Mouse (Mus musculus) lung, postnatal 10 days (tissue): ENCODE results near the gene B4galnt4.

Experiments
- DNase-seq: peaks from one replicate; pipeline ENCODE4 v3.0.0; 2021

The B4galnt4 gene

DNA sequence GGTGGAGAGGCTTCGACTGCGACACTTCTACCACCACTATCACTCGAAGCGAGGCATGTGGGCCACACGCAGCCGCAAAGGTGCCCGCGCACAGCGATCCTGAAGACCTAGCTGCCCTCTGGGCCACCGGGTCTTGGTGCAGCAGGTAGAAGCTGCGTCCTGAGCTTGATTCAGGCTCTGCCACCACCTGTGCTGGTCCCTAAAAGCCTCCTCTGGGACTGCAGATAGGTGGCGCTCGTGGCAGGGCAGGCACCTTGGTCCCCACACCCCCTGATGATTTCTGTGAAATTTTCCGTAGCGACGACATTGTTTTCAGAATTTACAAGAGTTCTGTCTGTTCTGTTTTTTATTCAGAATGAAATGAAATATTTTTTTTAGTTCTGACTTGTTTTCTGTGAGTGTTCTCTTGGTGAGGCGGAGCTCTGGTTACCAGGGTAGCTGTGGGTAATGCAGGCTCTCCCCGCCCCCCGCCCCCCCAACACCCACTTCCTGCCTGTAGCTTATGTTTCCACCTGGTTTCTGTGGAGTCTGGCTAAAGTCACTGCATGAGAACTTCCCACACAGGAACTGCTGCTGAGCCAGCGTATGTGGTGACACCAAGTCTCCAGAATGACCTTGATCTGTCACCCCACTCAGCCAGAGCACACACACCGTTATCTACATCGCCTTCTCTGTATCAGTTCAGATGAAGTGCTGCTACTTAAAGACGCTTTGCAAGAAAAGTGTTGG is 11.3 kb downstream of the B4galnt4 start:
- peak; percentile 47 for DNase-seq

DNA sequence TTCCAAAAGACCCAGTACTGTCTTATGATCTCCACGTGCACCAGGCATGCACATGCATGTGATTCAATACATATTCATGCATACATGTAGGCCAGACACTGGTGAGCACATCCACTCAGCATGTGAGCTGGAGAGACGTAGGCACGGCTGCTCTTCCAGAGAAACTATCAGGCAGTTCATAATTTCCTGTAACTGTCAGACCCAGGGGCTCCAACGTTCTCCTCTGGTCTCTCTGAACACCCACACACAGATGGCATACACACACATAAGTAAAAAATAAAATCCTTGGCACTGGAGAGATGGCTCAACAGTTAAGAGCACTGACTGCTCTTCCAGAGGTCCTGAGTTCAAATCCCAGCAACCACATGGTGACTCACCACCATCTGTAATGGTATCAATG is 12.9 kb downstream of the B4galnt4 start:
- no peak for DNase-seq

DNA sequence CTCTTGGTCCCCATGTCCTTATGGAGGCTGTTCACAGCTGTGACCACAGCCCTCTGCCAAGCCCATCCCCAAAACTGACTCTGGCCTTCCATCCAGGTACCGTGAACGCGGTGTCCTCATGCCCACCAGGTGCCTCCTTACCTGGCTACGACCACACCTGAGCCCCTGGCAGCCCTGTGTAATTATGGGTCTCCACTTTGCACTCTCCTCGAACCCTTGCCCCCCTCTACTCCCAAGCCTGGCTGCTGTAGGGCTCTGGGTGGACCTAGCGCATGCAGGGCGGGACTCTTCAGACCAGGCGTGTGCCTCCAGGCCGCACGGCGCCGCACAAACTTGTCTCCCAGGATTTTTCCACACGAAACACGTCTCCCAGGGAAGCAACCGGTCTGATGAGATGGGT is 16.9 kb downstream of the B4galnt4 start, which contains the start of gene Pkp3:
Gene Pkp3 (plus strand): TSS at position 378 of the 400 bp plus-strand sequence.
- no peak for DNase-seq

DNA sequence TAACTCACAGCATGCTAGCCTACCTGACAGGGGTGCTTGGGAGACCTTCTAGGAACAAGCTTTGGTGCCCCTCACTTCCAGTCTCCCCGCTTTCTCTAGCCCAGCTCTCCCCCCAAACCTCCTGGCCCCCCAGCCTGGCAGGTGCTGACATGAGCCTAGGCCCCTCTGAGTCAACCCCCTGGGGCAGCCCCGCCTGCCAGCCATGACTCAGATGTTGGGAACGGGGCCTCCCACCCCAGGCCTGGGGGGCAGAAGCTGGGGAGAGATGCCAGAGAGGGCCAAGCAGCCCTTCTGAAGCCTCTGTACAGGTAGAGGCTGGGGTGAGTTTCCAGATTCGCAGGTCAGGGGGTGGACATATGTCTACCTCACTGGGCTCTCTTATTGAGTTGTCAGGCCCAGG is 18.0 kb downstream of the B4galnt4 start:
- no peak for DNase-seq

DNA sequence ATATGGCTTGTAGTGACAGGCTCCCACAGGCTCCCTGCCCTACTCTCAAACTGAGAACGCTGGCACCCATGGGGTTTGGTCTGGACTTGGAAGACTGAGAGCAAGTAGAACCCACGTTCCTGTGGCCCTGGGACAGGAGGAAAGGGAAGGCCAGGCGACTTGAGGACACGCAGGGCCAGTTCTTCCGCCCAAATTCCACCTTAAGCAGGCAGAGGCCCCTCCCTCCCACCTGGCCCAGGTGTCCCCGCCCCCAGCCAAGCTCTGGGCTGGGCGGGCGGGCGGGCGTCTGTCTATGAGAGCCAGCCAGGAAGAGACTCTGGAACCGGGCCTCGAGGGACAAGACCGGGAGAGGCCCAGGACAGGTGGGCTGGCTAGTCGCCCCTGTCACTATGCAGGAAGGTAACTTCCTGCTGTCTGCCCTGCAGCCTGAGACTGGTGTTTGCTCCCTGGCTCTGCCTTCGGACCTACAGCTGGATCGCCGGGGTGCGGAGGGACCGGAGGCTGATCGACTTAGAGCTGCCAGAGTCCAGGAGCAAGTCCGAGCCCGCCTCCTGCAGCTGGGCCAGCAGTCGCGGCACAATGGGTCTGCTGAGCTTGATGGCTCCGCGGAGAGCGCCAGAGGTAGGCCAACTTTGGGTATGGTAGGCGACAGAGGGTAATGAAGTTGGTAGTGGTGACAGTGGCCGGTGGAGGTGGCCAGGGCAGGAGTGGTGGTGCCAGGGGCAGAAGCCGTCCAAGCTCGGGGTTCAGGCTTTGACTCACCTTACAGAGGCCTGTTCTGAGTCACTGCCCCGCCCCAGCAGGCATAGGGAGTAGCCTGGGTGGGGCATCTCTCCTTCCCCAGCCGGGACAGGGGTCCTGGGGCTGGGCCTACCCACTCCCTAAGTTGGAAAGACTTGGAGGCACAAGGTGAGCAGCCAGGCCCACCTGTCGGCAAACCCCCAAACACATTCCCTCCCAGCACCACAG is 18.9 kb downstream of the B4galnt4 start:
- DNase-seq: peak; percentile 61

DNA sequence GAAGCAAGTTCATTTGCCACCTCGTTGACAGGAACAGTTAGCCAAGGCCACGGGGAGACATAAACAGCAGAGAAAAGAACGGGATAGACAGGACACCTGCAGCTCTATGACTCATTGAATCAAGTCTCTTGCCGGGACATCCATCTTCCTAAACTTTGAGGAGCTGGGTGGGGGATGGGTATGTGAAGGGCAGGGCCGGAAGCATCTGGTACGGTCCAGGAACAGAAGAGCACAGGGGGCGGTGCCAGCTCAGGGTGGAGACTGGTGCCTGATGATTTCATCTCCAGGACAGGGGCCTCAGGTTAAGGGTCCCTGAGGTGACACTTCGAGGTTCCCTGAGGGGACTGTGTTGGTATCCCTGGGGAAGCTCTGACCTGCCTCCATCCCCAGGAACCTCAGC is 27.0 kb downstream of the B4galnt4 start:
- peak; percentile 34 for DNase-seq

DNA sequence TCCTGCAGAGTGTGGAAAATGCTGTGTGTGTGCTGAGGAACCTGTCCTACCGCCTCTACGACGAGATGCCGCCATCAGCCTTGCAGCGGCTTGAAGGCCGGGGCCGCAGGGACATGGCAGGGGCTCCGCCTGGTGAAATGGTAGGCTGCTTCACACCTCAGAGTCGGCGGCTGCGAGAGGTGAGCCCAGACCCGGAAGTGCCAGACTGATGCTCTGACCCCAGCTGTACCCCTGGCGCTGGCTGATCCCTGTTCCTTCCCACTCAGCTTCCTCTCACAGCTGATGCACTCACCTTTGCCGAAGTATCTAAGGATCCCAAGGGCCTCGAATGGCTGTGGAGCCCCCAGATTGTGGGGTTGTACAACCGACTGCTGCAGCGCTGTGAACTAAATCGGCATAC is 27.6 kb downstream of the B4galnt4 start:
- DNase-seq: no peak

DNA sequence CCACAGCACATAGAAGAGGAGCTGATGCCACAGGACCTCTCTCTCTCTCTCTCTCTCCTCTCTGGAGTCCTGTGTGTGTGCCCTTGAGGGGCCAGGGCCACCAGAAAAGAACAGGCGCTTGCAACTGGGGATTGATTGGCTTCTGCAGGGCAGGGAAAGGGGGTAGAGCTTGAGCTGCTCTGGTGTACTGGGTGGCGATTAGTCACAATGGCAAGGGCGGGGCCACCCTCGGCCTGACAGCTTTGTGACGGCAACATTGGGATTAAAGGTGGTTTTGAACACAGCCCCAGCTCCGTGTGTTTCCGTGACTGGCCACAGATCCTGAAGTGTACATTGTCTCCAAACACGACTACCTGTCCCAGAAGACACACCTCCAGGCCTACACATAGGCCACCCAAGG is 29.3 kb downstream of the B4galnt4 start:
- no peak for DNase-seq

DNA sequence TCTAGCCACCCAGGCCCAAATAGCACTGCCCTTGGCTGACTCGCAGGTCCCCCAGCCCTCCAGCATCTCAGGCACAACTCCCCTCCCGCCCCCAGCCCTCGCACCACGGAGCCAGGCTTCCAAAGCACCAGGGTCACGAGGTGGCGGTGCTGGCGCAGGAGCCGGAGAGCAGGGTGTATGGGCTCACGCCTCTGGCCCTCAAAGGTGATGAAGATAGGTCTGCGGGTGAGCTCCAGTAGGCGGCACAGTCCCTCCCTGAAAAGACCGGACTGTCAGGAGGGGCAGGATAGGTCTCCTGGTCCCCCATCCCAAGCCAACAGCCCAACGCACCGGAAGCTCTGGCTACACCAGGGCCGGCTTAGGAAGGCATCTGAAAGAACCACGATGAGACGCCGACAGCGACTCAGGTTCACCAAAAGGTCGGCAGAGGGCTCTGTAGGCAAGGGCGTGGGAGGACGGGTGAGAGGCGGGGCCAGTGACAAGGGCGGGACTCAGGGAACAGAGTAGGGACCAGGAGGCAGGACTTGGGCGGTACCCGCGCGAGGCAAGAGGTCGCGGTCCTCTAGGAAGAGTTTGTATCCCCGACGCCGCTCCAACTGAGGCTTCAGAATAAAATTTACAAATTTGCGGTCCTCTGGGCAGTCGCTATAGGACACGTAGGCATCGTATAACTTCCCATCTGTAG is 31.3 kb downstream of the B4galnt4 start:
- peak; percentile 95 for DNase-seq

DNA sequence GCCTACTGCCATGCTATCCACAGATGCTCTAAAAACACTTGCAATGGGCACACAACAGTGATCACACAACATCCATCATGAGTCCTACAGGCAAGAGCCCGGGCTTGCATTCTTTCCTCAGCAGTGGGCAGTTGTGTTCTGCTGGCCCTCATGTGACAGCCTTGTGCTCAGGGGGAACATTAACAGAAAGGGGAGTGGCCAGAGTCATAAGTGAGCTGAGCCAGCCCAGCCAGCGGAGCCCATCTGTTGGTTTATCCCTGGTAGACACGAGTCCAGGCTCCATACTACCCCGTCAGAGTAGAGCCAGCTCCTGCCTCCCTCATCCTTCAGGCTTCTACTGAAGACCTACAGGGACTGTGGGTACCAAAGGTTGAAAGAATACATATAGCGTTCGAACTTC is 33.0 kb downstream of the B4galnt4 start:
- DNase-seq: no peak

DNA sequence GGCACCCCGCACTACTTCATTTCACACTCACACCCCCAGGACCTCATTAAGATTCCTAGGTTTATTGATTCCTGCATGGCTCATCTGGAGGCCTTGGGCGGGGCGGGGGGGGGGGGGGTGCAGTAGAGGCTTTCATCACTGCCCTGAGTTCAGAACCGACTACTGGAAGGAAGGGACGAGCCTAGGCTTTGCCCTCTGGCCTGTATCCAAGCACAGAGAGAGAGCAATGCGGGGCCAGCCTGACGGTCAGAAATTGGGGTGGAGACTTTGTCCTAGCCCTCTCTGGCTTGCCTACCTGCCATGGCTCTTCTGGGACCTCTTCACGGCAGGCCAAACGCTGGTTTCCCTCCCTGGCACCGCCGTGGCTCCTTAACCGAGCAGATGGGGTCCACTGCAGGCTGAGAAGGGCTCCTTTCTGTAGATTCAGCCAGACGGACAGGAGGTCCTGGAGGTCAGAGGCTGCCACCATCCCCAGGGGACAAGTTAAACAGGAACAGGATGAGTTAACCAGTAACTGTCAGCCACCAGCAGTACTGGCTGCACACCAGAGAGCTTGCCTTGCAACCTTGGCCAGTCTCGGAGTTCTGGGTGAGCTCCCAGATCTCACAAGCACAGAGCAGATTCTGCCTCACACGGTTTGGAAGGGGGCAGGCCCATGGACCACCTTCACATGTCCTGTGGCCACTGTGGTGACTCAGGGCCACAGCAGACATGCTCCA is 33.7 kb downstream of the B4galnt4 start:
- DNase-seq: no peak

DNA sequence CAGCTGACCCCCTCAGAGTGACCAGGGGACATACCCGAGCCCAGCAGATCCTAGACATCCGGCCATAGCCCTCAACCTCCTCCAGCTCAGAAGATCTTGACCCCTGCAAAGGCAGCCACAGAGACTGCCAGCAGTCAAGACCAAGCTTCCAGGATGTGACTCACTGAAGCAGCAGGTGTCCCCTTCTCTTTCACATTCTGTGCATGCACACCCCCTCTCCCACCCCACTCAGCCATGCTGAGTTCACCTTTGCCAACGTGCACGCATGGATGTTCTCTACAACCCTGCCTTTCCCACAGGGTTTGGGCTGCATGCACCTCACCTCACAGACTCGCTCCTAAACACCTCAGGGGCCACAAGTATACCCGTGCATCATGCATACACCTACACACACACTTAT is 35.1 kb downstream of the B4galnt4 start:
- no peak for DNase-seq

DNA sequence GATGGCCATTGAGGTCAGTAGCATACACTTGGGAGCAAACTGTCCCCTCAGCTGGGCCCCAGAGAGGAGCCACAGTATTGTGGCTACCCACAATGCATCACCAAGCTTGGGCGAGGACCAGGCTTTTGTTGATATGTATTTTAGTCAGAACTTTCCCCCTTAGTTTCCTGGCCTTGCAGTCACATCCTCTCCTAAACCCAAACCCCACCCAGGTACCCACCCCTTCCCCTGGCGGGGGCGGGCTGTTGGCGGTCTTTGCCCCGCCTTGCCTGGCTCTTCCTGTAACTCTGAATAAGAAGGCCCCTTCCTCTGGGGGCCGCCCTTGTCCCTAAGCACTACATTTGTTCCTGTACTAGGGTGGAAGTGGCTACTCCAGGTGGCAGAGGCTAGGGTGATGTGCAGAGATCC is 35.7 kb downstream of the B4galnt4 start:
- DNase-seq: peak; percentile 90

DNA sequence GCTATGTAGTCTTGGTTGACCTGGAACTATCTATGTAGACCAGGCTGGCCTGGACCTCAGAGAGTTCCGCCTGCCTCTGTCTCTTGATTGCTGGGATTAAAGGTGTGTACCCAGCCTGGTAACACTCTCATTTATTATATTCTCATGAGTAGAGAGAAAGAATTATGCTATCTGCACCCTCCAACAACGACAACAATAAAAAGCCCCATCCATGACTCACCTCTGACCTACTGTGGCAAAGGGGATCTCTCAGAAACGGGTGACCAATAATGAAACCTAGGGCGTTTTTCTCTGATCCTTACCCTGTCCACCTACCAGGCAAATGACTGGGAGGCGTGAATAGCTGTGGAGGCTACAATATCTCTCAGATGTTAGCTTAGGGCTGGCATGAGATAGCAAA is 36.3 kb downstream of the B4galnt4 start:
- DNase-seq: no peak

DNA sequence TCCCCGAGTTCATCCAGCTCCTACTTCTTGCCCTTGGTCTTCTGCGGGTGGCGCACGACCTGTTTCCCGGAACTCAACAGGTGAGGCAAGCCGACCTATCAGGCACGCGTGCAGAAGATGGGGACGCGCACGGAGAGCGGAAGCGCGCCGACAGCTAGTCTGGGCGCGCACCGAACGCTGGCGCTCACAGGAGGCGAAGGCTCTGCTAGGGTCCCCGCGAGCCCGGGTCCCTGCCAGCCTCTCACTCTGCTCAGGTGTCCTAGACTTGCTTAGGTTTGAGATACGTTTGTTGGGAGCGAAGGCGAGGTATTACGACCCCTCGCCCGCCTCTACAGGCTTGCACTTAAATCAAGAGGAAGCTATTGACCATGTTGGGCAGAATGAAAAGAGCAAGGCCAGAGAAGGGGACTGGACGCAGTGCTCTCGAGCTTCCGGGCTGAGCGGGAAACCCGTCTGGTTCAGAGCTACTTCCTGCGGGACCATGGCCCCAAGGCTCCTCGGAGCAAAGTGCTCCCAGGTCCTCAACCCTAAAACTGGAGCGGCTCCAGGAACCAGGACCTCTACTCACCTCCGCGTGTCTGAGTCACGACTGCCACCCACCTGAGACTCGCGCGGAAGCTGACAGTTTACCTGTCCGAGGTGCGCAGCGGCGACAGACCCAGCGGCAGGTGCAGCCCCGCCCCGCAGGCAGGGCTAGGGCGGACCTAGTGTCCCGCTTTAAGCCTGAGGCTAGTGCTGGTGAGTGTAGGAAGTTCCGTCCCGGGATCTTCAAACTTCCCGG is 39.2 kb downstream of the B4galnt4 start, which contains the start of gene Sigirr:
Gene Sigirr (minus strand): TSS at position 662 of the 781 bp plus-strand sequence.
- DNase-seq: peak; percentile 57

DNA sequence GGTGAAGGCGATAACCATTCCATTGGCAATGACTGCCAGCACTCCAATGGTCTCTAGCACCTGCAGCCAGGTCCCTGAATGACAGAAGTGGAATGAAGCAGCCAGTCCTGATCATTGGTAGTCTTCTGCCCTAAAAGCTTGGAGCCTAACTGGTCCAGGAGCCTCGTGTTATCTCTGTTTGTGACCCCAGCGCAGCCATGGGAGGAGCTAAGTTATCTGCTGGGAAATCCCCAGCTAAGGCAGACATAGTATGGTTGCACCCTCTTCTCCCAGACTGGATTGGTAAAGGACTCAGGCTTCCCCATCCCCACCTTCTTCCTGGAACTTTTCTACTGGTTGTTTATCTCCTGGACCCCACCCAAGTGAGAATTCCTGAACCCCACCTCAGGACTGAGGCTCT is 42.3 kb downstream of the B4galnt4 start:
- no peak for DNase-seq

DNA sequence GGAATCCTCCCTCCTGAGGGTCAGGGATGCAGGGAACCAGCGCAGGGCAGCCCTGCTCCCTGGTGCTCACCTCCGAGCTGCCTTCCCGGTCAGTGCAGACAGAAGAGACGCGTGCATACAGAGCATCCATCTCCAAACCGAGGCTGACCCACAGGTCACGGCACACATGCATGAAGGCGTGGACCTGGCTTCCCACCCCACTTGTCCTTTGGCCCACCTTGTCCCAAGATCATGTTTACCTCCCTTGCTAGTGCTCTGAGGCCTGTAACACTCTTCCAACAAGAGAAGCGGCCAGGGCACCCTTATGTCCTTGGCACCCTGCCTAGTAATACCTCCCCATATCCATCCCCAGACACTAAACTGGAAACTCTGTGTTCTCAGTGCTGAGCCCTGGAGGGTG is 55.0 kb downstream of the B4galnt4 start:
- DNase-seq: no peak

DNA sequence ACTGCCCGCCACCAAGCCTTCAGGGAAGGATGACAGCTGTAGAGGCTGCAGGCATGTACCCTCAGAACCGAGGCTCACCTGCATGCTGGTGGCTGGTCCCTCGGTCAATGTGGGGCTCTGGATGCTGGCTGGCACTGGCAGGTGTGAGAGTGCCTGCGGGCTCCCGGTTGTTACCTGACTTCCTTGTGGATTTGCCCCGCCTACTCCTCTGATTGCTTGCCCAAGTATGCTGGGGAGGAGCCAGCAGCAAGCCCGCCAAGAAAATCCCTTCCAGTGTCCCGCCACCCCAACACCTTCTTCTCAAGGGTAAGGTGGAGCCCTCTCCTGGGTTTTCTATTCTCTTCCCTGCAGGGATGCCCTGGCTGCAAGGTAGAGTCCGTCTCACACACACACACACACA is 56.7 kb downstream of the B4galnt4 start, which contains the start of gene Ano9:
Gene Ano9 (minus strand): TSS at position 171 of the 400 bp plus-strand sequence.
- peak; percentile 41 for DNase-seq

DNA sequence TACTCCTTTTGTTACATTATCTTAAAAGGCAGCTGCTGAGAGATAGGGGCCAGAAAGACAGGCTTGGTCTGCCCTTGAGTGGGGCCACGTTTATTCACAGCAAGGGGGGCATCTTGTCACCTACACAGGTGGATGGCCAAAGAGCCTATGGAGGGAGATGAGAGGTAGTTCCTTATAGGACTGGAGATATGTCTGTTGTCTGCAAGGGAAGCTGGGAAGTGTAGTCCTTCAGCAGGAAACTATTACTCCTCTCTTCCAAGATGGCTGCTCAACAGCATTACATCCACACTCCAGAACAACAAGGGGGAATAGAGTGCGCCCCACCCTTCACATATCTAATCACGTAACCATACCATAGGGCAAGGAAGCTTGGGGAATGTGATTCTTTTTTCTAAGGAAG is 58.6 kb downstream of the B4galnt4 start:
- no peak for DNase-seq

DNA sequence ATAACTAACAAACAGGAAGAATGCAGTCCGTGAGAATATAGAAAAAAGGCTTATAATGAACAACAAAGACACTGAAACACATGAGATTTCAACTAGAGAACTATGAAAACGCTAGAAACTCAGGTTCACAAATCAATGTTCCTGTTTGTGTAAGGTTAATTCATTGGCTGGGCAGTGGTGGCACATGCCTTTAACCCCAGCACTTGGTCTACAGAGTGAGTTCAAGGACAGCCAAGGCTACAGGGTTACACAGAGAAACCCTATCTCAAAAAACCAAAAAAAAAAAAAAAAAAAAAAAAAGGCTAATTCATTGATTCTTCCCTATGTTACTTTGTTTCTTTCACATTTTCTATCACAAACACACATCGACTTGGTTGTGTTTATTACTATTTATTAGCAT is 59.7 kb downstream of the B4galnt4 start:
- no peak for DNase-seq

DNA sequence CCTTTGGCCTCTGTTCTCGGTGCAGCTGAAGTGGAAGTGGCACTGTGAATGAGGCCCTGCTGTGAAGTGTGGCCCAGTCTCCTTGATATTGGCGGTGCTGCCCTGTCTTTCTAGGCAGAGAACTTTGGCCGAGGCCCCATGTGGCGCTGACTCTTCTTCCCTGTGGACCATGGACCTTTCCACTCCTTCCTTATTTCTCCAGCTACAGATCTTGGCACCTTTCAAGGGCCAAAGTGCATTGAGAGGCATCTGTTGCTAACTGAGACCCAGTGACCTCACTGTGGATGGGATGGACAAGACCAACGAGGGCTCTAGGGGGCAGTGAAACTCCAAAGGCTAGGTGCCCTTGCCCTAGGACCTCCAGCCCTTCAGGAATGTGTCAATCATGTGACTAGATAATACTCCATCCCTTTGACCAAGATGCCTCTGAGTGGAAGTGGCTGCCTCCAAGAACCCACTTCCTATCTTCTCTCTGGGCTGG is 60.2 kb downstream of the B4galnt4 start:
- peak; percentile 50 for DNase-seq
